Mouse (Mus musculus) midbrain, embryonic 10.5 days (tissue): ENCODE results near the gene Tmco5b. TPM values are rescaled to one million over a fixed set of nuclear protein-coding genes. Genes with fewer than 3 reads are reported as not detected.

Experiments
- polyA plus RNA-seq: library from polyadenylated mRNA; unstranded; fragments of >200 nt; fragmentation: Nextera tagmentation; extraction: Ambion mirVana; gene quantifications from 2 replicates; pipeline ENCODE4 v1.2.1, GENCODE M21; 2016

Gene Tmco5b
- polyA plus RNA-seq, 1 experiment from 2014 or later = not detected

Other genes starting within 250 kb of the Tmco5b start
- gene Ryr3, start 68.6 kb upstream of the Tmco5b start, polyA plus RNA-seq = 1.0 and 1.9 TPM in 2 replicates
- 0.51 and 0.63 TPM in 2 replicates for gene Fmn1, start 42.0 kb downstream of the Tmco5b start, polyA plus RNA-seq